Mouse (Mus musculus): ENCODE measurements at regions not wholly inside any gene's neighbourhood (a gene's known extent, or its start where the extent isn't known, plus 50 kb on each side); places are given as distances from the start of the nearest gene placed in this dataset.

GRCm38 (mm10) chr17:51393771-51394221 lies 214.6 kb upstream of the Tbc1d5 start:
- DNase-seq: no peak

GRCm38 (mm10) chr17:51391871-51392270 lies 212.7 kb upstream of the Tbc1d5 start:
- no peak for DNase-seq

GRCm38 (mm10) chr17:51382552-51382951 lies 203.4 kb upstream of the Tbc1d5 start:
- DNase-seq: no peak

GRCm38 (mm10) chr17:51371937-51372479 lies 192.9 kb upstream of the Tbc1d5 start:
- DNase-seq: no peak

GRCm38 (mm10) chr17:51370990-51371389 lies 191.8 kb upstream of the Tbc1d5 start:
- no peak for DNase-seq

GRCm38 (mm10) chr17:51370085-51370484 lies 190.9 kb upstream of the Tbc1d5 start:
- no peak for DNase-seq

GRCm38 (mm10) chr17:51362801-51363200 lies 183.6 kb upstream of the Tbc1d5 start:
- no peak for DNase-seq

GRCm38 (mm10) chr17:51362271-51362670 lies 183.1 kb upstream of the Tbc1d5 start:
- DNase-seq: no peak

- DNase-seq: no peak
Measured at GRCm38 (mm10) chr17:51358362-51358739, 179.2 kb upstream of the Tbc1d5 start.

GRCm38 (mm10) chr17:51357690-51358361 lies 178.7 kb upstream of the Tbc1d5 start:
- DNase-seq: no peak

- DNase-seq: no peak
Measured at GRCm38 (mm10) chr17:51356447-51356846, 177.3 kb upstream of the Tbc1d5 start.

- no peak for DNase-seq
Measured at GRCm38 (mm10) chr17:51321868-51322267, 142.7 kb upstream of the Tbc1d5 start.

GRCm38 (mm10) chr17:51321025-51321424 lies 141.9 kb upstream of the Tbc1d5 start:
- DNase-seq: no peak

GRCm38 (mm10) chr17:51304964-51305363 lies 125.8 kb upstream of the Tbc1d5 start:
- no peak for DNase-seq

- no peak for DNase-seq
Measured at GRCm38 (mm10) chr17:51290741-51291140, 111.6 kb upstream of the Tbc1d5 start.

- peak; percentile 77 for DNase-seq
Measured at GRCm38 (mm10) chr17:51288751-51289150, 109.6 kb upstream of the Tbc1d5 start.

- no peak for DNase-seq
Measured at GRCm38 (mm10) chr17:51287878-51288277, 108.7 kb upstream of the Tbc1d5 start.

GRCm38 (mm10) chr17:51285362-51285761 lies 106.2 kb upstream of the Tbc1d5 start:
- DNase-seq: no peak

- no peak for DNase-seq
Measured at GRCm38 (mm10) chr17:51278771-51279170, 99.6 kb upstream of the Tbc1d5 start.

GRCm38 (mm10) chr17:51278094-51278493 lies 98.9 kb upstream of the Tbc1d5 start:
- DNase-seq: no peak

GRCm38 (mm10) chr17:51277161-51277560 lies 98.0 kb upstream of the Tbc1d5 start:
- no peak for DNase-seq

GRCm38 (mm10) chr17:51272025-51272424 lies 92.9 kb upstream of the Tbc1d5 start:
- no peak for DNase-seq

- DNase-seq: no peak
Measured at GRCm38 (mm10) chr17:51262946-51263345, 83.8 kb upstream of the Tbc1d5 start.

- no peak for DNase-seq
Measured at GRCm38 (mm10) chr17:51262404-51262803, 83.3 kb upstream of the Tbc1d5 start.

GRCm38 (mm10) chr17:51258316-51258715 lies 79.2 kb upstream of the Tbc1d5 start:
- DNase-seq: no peak

All from thymus, postnatal 4 days (tissue).